Mouse (Mus musculus) CH12.LX (cell line): ENCODE measurements at regions not wholly inside any gene's neighbourhood (a gene's known extent, or its start where the extent isn't known, plus 50 kb on each side); places are given as distances from the start of the nearest gene placed in this dataset.

Source experiments
- DNase-seq: peaks from one replicate; pipeline ENCODE4 v3.0.0-alpha.2; 2013; ENCODE audit errors: extremely low read depth
- H3K27ac ChIP-seq: 2 replicates; pipeline ENCODE4 v1.5.1; 2012; ENCODE audit warnings: low read depth, mild to moderate bottlenecking, control low read depth, moderate library complexity; ENCODE audit not compliant: insufficient read depth
- H3K27me3 ChIP-seq: replicated peaks from 2 replicates; pipeline ENCODE3; 2012; ENCODE audit warnings: inconsistent platforms
- H3K36me3 ChIP-seq, 2 experiments: replicated peaks in 1 of 2; 2 replicates each; pipeline versions ENCODE3 to v1.6.1; 2012; ENCODE audit warnings: inconsistent platforms in 1 of 2, low read length in 1 of 2, mild to moderate bottlenecking in 1 of 2, mixed read lengths in 1 of 2, moderate library complexity in 1 of 2; ENCODE audit not compliant: control insufficient read depth in 1 of 2, insufficient read depth in 1 of 2
- H3K4me1 ChIP-seq, 2 experiments: 2 replicates each; pipeline ENCODE4 v1.6.1; 2012; ENCODE audit warnings: inconsistent platforms in 1 of 2, moderate library complexity in 1 of 2; ENCODE audit not compliant: insufficient read depth in 2 of 2, control insufficient read depth in 1 of 2
- H3K4me2 ChIP-seq: 2 replicates; pipeline ENCODE4 v1.6.1; 2012; ENCODE audit warnings: low read depth, mild to moderate bottlenecking, control low read depth; ENCODE audit not compliant: poor library complexity, insufficient read depth, severe bottlenecking
- H3K4me3 ChIP-seq, 3 experiments: fragments of 150-350 bp in 1 of 3; sonication (generic) in 1 of 3; replicated peaks in 1 of 3; 2 replicates each; pipeline versions ENCODE3 to v1.5.1; 2011 to 2012; ENCODE audit warnings: low read depth in 2 of 3, low read length in 2 of 3, mild to moderate bottlenecking in 2 of 3, moderate library complexity in 2 of 3, control low read depth in 1 of 3, improper control_type of control experiment in 1 of 3, inconsistent platforms in 1 of 3, mixed read lengths in 1 of 3; ENCODE audit not compliant: poor library complexity in 1 of 3
- H3K79me2 ChIP-seq: replicated peaks from 2 replicates; pipeline ENCODE4 v1.6.1; 2012; ENCODE audit warnings: mild to moderate bottlenecking, moderate library complexity; ENCODE audit not compliant: control insufficient read depth, poor library complexity, insufficient read depth, severe bottlenecking; ENCODE audit errors: extremely low read depth
- H3K9ac ChIP-seq: 2 replicates; pipeline ENCODE4 v1.6.1; 2012; ENCODE audit warnings: low read depth, mild to moderate bottlenecking, control low read depth, moderate library complexity; ENCODE audit not compliant: insufficient read depth
- H3K9me3 ChIP-seq: replicated peaks from 2 replicates; pipeline ENCODE3; 2012; ENCODE audit warnings: low read length, inconsistent platforms, mixed read lengths
- BHLHE40 ChIP-seq: IDR thresholded peaks from 2 replicates; pipeline ENCODE4 v1.6.1; 2011; ENCODE audit warnings: mild to moderate bottlenecking, low read depth, low read length, improper control_type of control experiment
- CHD1 ChIP-seq: IDR thresholded peaks from 2 replicates; pipeline ENCODE4 v1.6.1; 2012; ENCODE audit warnings: low read depth, low read length, improper control_type of control experiment, inconsistent platforms
- CHD2 ChIP-seq: IDR thresholded peaks from 2 replicates; pipeline ENCODE4 v1.6.1; 2011; ENCODE audit warnings: low read length, improper control_type of control experiment
- CTCF ChIP-seq, 2 experiments: IDR thresholded peaks in 1 of 2; conservative IDR thresholded peaks in 1 of 2; 2 replicates each; pipeline ENCODE4 v1.5.1; 2011 to 2012; ENCODE audit warnings: low read depth in 2 of 2, low read length in 2 of 2, improper control_type of control experiment in 1 of 2, inconsistent platforms in 1 of 2, mild to moderate bottlenecking in 1 of 2, moderate library complexity in 1 of 2
- E2F4 ChIP-seq: IDR thresholded peaks from 2 replicates; pipeline ENCODE4 v1.6.1; 2011; ENCODE audit warnings: low read depth, low read length, improper control_type of control experiment; ENCODE audit not compliant: insufficient replicate concordance
- ETS1 ChIP-seq: conservative IDR thresholded peaks from 2 replicates; pipeline ENCODE4 v1.6.1; 2012; ENCODE audit warnings: low read depth, mild to moderate bottlenecking, inconsistent platforms, low read length, improper control_type of control experiment, moderate library complexity
- GABPA ChIP-seq: IDR thresholded peaks from 2 replicates; pipeline ENCODE4 v1.6.1; 2012; ENCODE audit warnings: low read depth, low read length, improper control_type of control experiment, inconsistent platforms; ENCODE audit not compliant: insufficient replicate concordance
- IRF4 ChIP-seq: IDR thresholded peaks from 2 replicates; pipeline ENCODE4 v1.6.1; 2014; ENCODE audit warnings: low read depth, mild to moderate bottlenecking, inconsistent platforms, low read length, improper control_type of control experiment
- JUND ChIP-seq: conservative IDR thresholded peaks from 2 replicates; pipeline ENCODE4 v1.6.1; 2011; ENCODE audit warnings: low read depth, low read length, improper control_type of control experiment
- KAT2A ChIP-seq: IDR thresholded peaks from 2 replicates; pipeline ENCODE4 v1.6.1; 2012; ENCODE audit warnings: low read length, improper control_type of control experiment, inconsistent platforms; ENCODE audit not compliant: insufficient replicate concordance
- MEF2A ChIP-seq: IDR thresholded peaks from 2 replicates; pipeline ENCODE4 v1.6.1; 2014; ENCODE audit warnings: low read depth, mild to moderate bottlenecking, inconsistent platforms, low read length, improper control_type of control experiment, borderline replicate concordance
- MXI1 ChIP-seq: IDR thresholded peaks from 2 replicates; pipeline ENCODE4 v1.6.1; 2011; ENCODE audit warnings: mild to moderate bottlenecking, low read depth, low read length, improper control_type of control experiment
- MYC ChIP-seq: IDR thresholded peaks from 2 replicates; pipeline ENCODE4 v1.6.1; 2011; ENCODE audit warnings: low read depth, mild to moderate bottlenecking, improper control_type of control experiment, low read length
- NELFE ChIP-seq: IDR thresholded peaks from 2 replicates; pipeline ENCODE4 v1.6.1; 2011; ENCODE audit warnings: low read depth, low read length, improper control_type of control experiment
- PAX5 ChIP-seq: IDR thresholded peaks from 2 replicates; pipeline ENCODE4 v1.6.1; 2012; ENCODE audit warnings: low read length, inconsistent platforms, mixed read lengths
- POLR2A ChIP-seq: IDR thresholded peaks from 2 replicates; pipeline ENCODE4 v1.6.1; 2011; ENCODE audit warnings: low read depth, mild to moderate bottlenecking, improper control_type of control experiment, low read length
- RAD21 ChIP-seq: IDR thresholded peaks from 2 replicates; pipeline ENCODE4 v1.6.1; 2011; ENCODE audit warnings: low read depth, mild to moderate bottlenecking, low read length, improper control_type of control experiment, moderate library complexity
- RCOR1 ChIP-seq: conservative IDR thresholded peaks from 2 replicates; pipeline ENCODE4 v1.6.1; 2012; ENCODE audit warnings: low read depth, mild to moderate bottlenecking, inconsistent platforms, low read length, improper control_type of control experiment
- SIN3A ChIP-seq: IDR thresholded peaks from 2 replicates; pipeline ENCODE4 v1.6.1; 2012; ENCODE audit warnings: low read length, improper control_type of control experiment, inconsistent platforms
- SMC3 ChIP-seq: IDR thresholded peaks from 2 replicates; pipeline ENCODE4 v1.6.1; 2011; ENCODE audit warnings: low read depth, low read length, improper control_type of control experiment
- TCF12 ChIP-seq: IDR thresholded peaks from 2 replicates; pipeline ENCODE4 v1.6.1; 2014; ENCODE audit warnings: low read depth, mild to moderate bottlenecking, inconsistent platforms, low read length, improper control_type of control experiment
- USF1 ChIP-seq: IDR thresholded peaks from 2 replicates; pipeline ENCODE4 v1.6.1; 2014; ENCODE audit warnings: low read depth, mild to moderate bottlenecking, inconsistent platforms, low read length, improper control_type of control experiment
- ZKSCAN1 ChIP-seq: IDR thresholded peaks from 2 replicates; pipeline ENCODE4 v1.6.1; 2012; ENCODE audit warnings: low read depth, inconsistent platforms, low read length, improper control_type of control experiment, borderline replicate concordance
- ZMIZ1 ChIP-seq: IDR thresholded peaks from 2 replicates; pipeline ENCODE4 v1.6.1; 2012; ENCODE audit warnings: low read depth, mild to moderate bottlenecking, inconsistent platforms, low read length, improper control_type of control experiment
- ZNF384 ChIP-seq: IDR thresholded peaks from 2 replicates; pipeline ENCODE4 v1.6.1; 2012; ENCODE audit warnings: low read depth, low read length, improper control_type of control experiment, inconsistent platforms
- dilution Hi-C: fragments of 300-500 bp; cut with MboI; formaldehyde crosslinking; loops from 2 replicates; pipeline ENCODE4 v1.14.3; 2020; ENCODE audit warnings: low sequenced_read_pairs; ENCODE audit not compliant: extremely low pct_unique_long_range_greater_than_20kb, extremely low pct_ligation_motif_present
- in situ Hi-C: fragments of 300-500 bp; cut with MboI; formaldehyde crosslinking; loops from 3 replicates; pipeline ENCODE4 v1.14.3; 2019; ENCODE audit warnings: low sequenced_read_pairs, low pct_ligation_motif_present, low pct_unique_long_range_greater_than_20kb, mixed read lengths

GRCm38 (mm10) chr1:193702707-193703419 lies 332.8 kb upstream of the Camk1g start:
- TF ChIP-seq RAD21 (peak; percentile 16), CHD2 (no peak), POLR2A (no peak), MEF2A (no peak), SMC3 (peak; percentile 72), JUND (no peak), IRF4 (peak; percentile 41; the same call in 1 of the 2 replicates), ZNF384 (no peak), MXI1 (no peak), RCOR1 (no peak), CTCF (conservative IDR thresholded peaks at IDR 0.05 in 1 of 2, IDR thresholded peaks at IDR 0.05 in 1 of 2; ENCODE audit: low read depth in 2 of 2, low read length in 2 of 2) (peak; percentile 83 to 85), ZMIZ1 (no peak), NELFE (no peak), KAT2A (no peak), BHLHE40 (no peak), MYC (no peak), SIN3A (no peak), USF1 (no peak), CHD1 (no peak), ETS1 (no peak), PAX5 (no peak), TCF12 (no peak), ZKSCAN1 (no peak), GABPA (no peak), E2F4 (no peak)
- dilution Hi-C loops (no loop called here), in situ Hi-C loops (no loop called here)
- Histone ChIP-seq H3K36me3 (no peaks in the 10 kb centered on the region), H3K9ac (no peak overlapping the region), H3K79me2 (no peaks in the 10 kb centered on the region), H3K27ac (no peak overlapping the region), H3K4me3 (no peak overlapping the region), H3K4me1 (peaks cover 3 to 5% of the 10 kb centered on the region in 2 experiments; a peak in 3 of 4 replicates), H3K9me3 (no peaks in the 10 kb centered on the region), H3K4me2 (peak overlapping the region; percentile 48; the same call in 1 of the 2 replicates), H3K27me3 (peaks cover 7% of the 10 kb centered on the region)
- DNase-seq = peak; percentile 44
